In the genomic region with DNA sequence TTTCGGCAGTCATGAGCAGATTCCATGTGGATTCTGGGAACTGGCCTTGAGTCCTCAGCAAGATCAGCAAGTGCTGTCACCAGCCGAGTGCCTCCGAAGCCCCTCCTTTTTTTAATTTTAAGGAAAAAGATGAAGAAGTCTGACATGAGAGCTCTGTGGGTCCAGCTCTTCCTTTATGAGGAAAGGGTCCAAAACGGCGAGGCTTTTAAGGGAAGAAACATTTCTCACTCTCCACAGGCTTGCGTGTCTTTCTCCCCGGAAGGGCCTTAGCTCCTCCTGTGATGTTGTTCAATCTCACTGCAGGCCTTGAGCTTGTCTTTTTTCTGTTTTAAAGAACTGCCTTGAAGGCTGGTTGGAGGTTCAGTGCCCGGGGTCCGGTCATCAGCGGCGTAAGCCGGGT, we compare ENCODE assay signal across 15 mouse cellular contexts.
"Had no signal": no experiment of that assay in that cellular context is flagged by ENCODE, and none has a peak within 500 bp of the region (broad histone marks: within the 10 kb centered on the region; RNA-seq: fewer than 3 reads in every experiment).

No protein-coding gene starts in this region.

- H3K36me3 ChIP-seq: limb, embryonic 12.5 days; limb, embryonic 15.5 days; midbrain, embryonic 12.5 days; neural tube, embryonic 13.5 days had no signal

- H3K4me1 ChIP-seq: midbrain, embryonic 12.5 days; neural tube, embryonic 13.5 days had no signal

- ATAC-seq: liver, postnatal 0 days; midbrain, embryonic 16.5 days had no signal

- H3K4me3 ChIP-seq: limb, embryonic 12.5 days; limb, embryonic 15.5 days; midbrain, embryonic 12.5 days; myocyte; neural tube, embryonic 13.5 days had no signal

- H3K27ac ChIP-seq: limb, embryonic 12.5 days; limb, embryonic 15.5 days; liver, embryonic 14.5 days; midbrain, embryonic 12.5 days; neural tube, embryonic 13.5 days had no signal

- DNase-seq: left cerebral cortex, postnatal 4 days; liver, postnatal 0 days; lung, embryonic 14.5 days; lung, postnatal 10 days; retina, postnatal 1 day; right cerebral cortex, postnatal 25 days; thymus, adult 18-20 months had no signal

- H3K9ac ChIP-seq: limb, embryonic 12.5 days; limb, embryonic 15.5 days; liver, embryonic 14.5 days; liver, postnatal 0 days; lung, embryonic 14.5 days; midbrain, embryonic 12.5 days; neural tube, embryonic 13.5 days had no signal

- H3K9me3 ChIP-seq: limb, embryonic 12.5 days; limb, embryonic 15.5 days; midbrain, embryonic 12.5 days; neural tube, embryonic 13.5 days had no signal

- H3K4me2 ChIP-seq: limb, embryonic 12.5 days; limb, embryonic 15.5 days; liver, embryonic 11.5 days; lung, embryonic 14.5 days; midbrain, embryonic 12.5 days; neural tube, embryonic 13.5 days had no signal

- H3K27me3 ChIP-seq: limb, embryonic 12.5 days; limb, embryonic 15.5 days; midbrain, embryonic 12.5 days; neural tube, embryonic 13.5 days had no signal
